Mouse (Mus musculus) right cerebral cortex, postnatal 4 days (tissue): ENCODE measurements around the gene Kncn.

Experiments
- DNase-seq: peaks from one replicate; pipeline ENCODE4 v3.0.0-alpha.2; 2022

Kncn gene

DNA sequence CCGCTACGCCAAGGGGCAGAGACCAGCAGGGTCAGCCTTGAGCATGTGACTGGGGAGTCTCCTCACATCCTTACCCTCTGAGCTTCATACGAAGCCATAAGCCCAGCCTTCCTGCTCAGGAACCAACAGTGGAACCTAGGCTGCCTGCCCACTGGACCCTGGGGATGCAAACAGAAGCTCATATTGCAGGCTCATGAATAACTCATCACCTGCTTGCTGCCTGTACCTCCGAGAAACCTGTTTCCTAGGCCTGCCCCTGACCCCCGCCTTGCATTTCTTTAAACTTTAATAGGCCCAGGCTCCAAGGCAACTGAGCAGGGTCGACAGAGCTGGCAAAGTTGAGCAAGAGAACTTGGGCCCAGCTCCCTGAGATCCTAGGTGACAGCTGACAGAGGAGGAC lies at the start of gene Kncn:
Kncn (plus strand) TSS at position 379 of the 400 bp plus-strand sequence.
- DNase-seq, result no peak

DNA sequence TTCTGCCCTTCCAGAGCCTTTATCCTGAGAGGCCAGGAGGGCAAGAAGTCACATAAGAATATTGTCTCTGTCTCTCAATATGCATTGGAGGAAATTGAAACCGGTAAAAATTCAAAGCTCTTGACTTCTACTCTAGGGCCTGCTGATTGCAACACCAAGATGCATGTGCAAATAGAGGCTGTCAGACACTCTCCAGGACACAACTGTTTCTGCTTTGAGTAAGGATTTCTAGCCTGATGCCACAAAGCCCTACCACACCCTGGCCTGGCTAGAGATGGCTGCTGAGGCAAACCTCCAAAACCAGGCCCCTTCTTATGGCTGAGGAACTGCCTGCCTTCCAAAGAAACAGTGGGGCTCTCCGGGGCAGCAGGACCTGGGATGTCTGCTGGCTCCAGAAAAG lies 48.6 kb upstream of the Kncn start:
- no peak for DNase-seq

DNA sequence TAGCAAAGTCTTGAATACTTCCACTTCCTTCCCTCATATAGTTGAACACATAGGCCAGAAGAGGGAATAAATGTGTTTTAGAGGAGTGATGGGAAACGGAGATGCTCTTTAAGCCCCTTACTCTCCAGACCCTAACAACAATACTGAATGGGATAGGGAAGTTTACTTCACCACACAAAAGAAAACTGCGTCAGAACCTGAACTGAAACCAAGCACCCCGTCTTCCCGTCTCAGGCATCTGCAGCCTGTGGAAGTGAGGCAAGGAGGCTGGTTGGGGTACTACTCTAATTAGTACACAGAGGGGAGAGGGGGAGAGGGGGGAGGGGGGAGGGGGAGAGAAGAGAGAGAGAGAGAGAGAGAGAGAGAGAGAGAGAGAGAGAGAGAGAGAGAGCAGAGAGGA lies 46.0 kb upstream of the Kncn start:
- no peak for DNase-seq

DNA sequence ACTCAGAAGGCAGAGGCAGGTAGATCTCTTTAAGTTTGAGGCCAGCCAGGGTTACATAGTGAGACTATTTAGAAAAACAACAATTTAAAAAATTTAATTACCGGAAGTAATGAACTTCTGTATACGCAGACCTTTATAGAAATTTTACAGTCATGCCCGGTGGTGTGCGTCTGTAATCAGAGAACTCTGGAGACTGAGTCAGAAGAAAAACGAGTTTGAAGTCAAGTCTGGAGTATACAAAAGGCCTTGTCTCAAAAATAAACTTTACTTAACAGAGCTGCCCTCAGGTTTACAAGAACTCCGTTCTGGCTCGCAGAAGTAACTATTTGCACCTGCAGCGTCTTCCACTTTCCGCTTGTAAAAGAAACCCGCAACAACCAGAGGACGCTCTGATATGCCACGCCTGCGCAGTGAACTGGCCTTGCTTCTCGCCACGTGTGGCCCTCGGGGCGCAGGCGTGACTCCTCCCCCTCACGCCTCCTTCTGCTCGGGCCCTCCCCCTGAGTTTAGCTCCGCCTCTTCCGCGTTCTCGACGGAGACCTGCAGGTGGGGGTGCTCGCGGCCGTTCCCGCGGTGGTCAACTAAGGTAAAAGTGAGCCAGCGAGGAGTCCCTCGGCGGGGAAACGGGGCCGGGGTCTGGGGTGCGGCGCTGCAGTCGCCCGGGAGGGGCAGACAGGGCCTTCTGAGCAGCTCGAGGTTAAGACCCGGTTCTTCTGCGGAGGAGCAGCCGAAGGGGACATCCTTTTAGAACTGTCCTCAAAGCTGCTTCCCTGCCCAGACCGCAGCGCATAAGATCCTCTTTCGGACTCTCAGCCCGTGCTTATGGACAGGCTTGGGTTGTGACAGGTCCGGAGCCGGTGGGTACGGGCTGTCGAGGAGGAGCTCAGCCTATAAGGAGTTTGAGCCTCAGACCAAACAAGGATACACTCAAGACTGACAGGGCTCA lies 45.2 kb upstream of the Kncn start, which contains the start of gene Mknk1:
Mknk1 (plus strand) TSS at position 503 of the 946 bp plus-strand sequence.
- peak; percentile 83 for DNase-seq

DNA sequence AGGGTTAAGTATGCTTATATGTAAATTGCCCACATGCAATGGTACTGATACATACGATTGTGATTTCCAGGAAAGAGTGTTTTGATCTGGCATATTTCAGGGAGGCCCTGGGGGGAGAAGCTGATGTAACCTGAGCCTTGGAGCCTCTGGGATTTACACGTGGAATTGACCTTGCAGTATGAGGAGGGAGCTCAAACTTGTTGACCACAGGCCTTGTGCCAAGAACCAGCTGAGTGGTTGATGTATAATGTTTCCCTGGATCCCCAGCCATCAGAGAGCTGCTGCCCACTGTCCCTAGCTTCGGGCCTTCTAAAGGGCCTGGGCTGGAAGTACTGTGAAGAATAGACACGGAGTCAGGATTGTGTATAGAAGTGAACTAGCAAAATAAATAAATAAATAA lies 44.2 kb upstream of the Kncn start:
- DNase-seq, result no peak

DNA sequence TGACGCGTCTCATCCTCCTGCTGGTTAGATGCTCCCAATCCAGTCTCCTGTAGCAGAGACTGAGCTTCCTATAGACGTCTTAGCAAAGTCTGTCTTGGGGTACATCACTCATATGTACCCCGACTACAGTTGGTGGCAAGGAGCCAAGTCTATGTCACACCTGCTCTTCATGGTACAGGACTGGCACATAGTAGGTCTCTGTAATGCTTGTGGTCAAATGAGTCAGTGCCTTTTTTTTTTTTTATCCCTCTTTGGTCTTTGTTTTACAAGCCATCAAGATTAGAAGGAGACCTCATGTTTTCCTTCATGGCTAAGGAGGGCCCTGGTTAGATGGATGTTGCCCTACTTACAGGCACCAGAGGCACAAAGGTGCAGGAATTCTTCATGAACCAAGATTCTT lies 43.4 kb upstream of the Kncn start:
- DNase-seq, result no peak

DNA sequence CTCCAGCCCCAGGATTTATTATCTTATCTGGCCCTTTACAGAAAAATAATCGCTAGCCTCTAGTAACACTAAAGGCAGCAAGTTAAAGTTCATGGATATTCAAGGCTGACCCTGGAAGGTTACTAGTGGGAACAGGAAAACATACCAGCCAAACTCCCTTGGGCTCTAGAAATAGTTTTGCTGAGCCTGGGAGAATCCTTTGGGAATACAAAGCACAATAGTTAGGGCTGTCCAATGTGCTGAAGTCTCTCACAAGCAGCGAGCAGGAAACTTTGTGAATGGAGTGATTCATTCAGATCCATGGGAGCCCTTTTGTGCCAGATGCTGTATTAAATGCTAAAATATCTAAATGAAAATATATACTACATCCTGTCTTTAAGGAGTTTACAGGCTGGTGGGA lies 37.5 kb upstream of the Kncn start:
- DNase-seq, result no peak

DNA sequence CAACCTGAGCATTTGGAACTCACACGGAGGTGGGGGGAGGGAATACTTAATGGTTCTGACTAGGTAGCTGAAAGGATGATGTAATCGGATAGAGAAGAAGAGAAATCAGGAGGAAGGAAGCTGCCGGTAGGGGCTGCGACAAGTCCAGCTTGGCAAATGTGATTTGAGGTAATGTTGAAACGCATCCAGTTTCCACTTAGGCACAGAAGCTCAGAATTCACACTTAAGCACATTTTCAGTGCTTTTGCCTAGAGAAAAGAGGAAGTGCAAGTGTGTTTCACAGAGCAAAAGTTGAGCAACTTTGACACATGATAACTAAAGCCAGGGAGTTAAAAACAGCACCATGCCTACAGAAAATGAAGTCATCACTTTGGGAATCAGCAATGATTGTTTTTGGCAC lies 36.8 kb upstream of the Kncn start:
- DNase-seq, result no peak

DNA sequence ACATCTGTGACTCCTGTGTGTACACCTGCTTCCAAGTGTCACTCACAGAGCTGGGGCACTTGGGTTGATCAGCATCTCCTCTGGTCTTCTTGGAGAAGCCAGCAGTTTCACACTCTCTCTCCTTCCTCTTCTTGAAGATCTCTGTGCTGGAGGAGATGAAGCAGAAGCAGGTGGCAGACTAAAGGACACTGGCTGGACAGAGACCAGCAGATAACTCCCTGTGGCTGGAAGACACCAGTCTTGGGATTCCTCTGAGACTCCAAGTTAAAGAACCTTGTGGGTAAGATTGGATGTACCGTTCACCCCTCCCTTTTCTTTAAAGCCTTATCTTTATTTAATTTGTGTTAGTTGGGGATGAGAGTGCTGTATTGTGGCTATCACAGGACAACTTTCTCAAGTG lies 36.1 kb upstream of the Kncn start:
- DNase-seq, result no peak

DNA sequence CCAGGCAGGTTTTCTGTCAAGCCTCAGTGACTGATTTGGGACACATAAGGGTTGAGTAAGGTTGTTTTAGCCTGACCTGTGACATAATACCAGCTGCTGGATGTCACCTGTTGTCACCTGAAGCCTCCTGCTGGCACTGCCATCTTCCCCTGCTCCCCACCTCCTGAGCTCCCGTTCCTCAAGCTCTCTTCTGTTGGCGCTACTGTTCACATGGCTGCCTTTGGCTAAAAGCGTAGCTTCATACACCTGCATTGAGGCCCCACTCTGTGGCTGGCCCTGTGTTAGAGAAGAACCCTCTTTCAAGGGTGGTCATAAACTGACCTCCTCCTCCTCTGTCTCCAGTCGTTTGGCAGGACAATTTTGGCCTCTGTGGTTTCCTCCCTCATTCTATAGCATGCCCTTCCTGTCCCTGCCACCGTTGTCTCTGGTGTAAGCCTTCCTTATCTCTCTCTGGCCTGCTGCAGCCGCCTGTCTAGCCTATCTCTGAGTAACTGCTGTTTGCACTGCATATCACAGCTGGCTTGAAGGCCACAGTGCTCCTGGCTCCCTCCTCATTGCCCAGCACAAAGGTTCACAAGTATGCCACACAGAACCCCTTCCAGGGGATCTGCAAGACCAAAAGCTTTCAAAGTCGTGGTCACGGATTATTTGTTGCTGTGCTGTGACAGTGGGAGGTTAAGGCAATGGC lies 35.1 kb upstream of the Kncn start:
- no peak for DNase-seq

DNA sequence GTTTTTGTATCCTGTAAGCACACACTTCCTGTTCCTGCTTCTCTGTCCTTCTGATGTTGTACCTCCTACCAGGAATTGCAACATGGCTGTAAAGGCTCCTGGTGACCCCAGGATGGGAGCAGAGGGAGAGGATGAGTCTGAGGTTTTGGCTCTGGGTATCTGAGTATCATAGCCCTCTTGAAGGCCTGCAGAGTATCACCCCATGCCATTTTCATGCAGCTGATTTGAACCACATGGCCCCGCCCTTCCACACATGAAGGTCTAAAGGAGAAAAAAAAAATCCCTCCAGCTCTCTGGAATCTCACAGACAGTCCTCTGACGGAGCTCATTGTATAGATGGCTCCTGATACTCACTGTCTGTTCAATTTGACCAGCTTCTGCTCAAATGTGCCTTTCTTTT lies 34.1 kb upstream of the Kncn start:
- DNase-seq, result no peak

DNA sequence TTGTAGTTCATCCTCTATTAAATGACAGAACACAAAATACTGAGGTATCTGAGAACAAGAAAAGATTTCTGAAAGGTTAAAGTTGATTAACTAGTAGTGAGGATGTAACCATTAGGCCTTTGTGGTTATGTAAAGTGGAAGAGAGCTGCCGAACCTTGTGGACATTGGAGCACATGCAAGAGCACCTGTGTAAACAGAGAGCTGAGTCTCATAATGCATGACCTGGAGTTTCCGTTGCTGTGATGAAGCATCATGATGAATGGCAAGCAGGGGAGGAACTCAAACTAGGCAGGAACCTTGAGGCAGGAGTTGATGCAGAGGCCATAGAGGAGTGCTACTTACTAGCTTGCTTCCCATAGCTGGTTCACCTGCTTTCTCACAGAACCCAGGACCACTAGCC lies 33.6 kb upstream of the Kncn start:
- no peak for DNase-seq

DNA sequence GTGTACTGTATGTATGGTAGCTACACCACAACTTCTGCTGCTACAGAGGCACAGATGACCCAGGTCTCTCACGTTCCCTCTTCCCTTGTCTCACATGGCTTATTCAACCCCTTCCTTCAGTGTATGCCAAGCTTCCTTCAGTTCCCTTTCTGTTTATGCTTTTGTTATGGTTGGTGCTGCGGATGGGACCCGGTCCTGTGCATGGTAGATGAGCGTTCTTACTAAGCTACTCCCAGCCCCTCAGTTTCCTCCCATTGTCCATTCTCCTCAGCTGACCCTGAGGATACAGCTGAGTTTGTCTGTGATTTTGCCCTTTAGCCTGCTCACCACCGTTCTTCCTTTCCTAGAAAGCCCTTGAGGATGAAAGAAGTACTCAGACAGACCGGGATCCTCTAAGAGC lies 32.6 kb upstream of the Kncn start:
- no peak for DNase-seq

DNA sequence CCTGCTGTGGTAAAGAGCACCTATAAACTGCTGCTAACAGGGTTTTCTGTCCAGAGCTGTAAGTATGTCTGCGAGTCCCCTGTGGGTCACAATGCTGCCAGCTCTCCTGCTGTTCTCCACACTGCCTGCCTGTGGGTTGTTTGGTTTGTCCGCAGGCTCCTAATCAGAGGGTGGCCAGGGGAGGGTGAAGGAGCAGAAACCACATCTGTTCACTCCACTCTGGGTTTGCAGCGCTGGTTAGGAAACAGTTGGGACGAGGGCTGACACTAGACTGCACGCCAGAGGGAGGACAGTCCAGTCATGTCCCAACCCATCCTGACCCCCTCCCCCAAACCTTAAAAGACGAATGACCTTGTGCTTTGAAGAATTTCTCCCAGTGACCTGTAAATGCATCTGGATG lies 29.1 kb upstream of the Kncn start:
- no peak for DNase-seq

DNA sequence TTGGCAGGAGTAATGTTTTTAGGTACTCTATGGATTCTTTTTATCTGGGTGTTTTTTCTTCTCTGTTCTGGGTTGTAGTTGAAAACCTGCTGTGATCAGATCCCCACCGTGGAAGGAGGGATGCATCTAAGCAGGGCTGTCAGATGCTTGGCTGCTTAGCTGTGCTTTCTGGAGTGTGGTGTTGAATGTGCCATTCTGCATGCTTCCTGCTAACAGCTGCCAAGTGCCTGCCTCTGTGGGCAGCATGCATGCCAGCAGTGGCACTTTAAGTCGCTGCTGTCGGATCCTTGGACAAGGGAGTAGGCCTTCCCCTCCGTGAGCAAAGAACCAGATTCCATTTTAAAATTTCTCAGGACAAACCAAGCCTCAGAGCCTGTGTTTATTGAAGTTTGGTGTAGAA lies 28.6 kb upstream of the Kncn start:
- DNase-seq, result no peak

DNA sequence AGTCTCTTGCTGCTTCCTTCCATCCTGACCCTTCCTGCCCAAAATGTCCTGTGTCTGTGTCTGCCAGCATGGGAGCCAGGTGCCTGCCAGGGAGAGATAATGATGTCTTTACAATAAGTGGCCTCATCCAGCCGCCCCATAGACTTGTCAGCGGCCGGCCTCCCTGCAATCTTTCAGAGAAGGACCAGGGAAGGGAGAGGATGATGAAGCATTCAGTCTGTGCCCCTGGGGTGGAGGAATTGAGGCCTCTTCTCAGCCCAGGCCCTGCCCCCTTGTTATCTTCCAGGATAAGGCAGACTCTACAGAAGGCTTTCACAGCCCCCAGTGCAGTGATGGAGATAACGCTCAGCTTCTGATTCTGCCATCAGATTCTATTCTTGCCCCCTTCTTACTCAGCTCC lies 27.9 kb upstream of the Kncn start:
- no peak for DNase-seq

DNA sequence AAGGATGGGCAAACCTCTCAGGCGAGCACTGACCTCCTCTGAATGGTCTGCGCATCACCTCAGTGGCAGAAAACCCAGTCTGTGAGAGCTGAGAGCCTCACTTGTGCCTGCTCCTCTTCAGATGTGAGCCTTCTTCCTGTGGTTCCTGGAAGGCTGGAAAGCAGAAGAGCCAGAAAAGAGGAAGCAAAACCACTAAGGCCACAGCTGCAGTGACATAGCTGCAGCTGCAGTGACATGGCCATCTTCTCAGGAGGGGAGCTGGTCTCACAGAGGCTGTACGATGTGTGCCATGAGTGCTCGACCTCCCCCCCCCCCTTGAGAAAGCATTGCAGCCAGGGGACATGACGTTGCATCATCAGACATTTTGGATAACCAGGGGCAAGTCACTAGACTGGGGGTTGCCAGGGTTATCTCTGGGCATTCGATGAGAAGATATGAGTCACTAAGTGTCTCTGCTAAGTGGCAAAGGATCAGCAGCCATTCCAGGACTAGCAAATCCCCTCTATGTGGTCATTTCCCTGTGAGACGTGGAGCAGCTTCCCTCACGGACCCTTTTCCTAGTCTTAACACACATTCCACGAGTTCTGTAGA lies 26.8 kb upstream of the Kncn start:
- DNase-seq, result no peak

DNA sequence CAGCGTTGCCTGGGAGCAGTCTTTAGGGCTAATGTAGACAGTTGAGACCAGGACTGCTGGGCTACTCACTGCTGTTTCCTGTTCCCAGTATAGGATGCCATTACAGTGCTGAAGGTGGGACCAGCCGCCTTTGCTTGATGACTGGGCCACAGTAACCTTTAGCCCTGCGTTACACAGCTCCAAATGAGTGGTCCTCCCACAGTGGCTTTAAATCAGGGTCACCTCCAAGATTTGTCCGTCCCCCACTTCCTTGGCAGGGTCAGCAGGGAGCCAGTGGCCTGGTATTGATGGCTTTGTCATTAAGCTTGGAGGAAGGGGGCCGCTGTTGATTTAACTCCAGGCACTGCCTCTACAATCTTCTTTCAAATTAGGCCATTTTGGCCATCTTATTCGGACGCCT lies 20.8 kb upstream of the Kncn start:
- no peak for DNase-seq

DNA sequence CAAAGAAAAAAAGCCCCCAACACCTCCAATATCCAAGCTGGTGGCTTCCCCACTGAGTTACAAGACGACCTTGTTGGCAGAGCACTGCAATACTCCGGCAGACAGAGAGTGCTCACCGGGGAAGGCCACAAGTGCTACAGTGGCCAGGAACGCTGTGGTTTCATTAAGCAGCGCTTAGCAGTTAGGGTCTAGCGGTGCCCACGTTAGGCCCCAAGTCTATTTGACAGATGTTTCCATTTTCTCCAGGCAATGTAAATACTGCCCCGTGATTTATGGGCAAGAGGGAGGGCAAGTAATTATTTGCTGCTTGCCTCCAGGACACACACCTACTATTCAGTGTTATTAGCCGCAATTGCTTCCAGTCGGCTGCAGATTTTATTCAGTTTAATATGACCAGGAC lies 20.3 kb upstream of the Kncn start:
- DNase-seq, result no peak

DNA sequence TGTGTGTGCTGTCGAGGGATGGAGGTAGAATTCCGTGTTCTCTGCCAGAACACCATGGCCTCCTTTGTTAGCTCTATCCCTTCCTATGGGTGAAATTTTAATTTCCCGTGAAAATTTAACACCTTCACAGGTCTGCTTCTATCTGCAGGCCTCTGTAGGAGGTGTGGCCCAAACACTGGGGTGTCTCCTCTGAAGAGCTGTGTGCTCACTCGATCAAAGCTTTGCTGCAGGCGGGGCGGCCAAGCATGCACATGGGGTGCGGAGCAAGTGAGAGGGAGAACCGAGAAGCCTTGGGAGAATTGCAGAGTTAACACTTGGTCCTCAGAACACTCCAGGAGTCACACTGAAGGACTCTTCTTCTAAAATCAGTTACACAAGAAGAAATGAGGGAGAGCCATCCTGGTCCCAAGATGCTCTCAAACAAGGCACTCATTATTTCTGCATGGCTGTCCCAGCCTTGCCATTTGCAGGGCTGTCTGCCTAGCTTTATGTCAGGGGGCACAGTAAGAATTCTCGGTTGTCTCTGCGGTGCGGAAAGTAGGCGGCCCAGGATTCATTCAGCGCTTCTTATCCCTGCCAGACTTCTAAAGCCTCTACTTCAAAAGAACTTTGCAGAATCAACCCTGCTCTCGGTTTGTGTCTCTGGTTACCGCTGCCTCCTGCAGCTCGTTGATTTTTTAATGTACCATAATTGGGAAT lies 14.5 kb upstream of the Kncn start:
- no peak for DNase-seq

DNA sequence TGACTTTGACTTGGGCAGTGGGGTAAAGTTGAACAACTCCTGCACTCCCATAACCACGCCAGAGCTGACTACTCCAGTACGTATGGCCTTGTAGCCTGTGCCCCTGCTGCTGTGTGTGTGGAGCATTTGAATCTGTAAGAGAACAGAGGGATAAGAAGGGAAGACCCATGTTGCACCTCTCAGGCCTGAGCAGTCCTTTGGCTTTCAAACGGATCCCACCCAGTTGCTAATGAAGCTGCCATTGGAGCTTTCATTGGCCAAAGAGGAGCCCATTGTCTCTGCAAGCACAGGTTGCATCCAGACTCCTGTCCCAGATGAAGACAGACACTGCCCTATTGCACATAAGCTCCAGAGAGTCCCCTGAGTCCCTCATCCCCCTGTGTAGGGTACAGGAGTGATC lies 11.0 kb upstream of the Kncn start:
- no peak for DNase-seq

DNA sequence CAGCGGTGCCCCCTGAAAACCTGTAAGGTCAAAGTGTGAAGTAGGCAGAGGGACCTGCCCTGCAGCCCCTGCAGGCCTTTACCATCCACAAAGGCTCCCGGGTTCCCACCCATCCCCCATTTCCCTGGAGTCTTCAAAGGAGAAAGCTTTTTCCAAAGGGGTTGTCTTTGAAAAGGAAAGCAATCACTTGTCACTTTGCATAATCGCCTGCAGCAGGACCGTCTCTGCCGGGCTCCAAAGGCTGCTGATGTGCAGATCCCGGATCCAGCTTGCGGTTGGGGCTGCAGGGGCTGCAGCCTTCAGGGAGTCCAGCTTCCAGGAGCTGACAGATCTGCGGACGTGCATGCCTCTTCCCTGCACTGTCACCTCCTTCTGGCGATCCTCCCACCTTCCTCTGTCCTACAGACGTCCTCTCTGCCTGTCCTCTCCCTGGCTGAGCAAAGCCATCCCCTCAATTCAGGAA lies 6.0 kb upstream of the Kncn start:
- no peak for DNase-seq

DNA sequence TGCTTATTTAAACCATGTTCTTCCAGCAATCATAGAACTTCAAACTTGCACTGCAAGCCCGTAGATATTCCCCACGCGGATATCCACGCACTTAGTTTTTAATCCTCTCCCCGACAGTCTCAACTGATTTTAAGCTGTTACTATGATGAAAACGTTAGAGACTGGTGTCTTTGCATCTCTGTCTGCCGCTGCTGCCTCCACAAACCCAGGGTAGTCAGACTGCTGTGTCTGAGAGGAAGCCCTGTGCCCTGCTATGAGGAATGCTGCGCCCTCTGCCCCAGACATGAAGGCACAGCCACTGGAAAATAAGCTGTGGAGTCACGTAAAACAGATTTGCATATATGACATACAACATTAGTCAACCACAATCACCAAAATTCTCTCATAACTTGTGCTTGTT lies 5.4 kb upstream of the Kncn start:
- no peak for DNase-seq
